Mouse (Mus musculus) common myeloid progenitor, adult 5-6 weeks (primary cell): ENCODE results near the gene Scnn1a. TPM values are rescaled to one million over a fixed set of nuclear protein-coding genes. Genes with fewer than 3 reads are reported as not detected.

Experiments
- ATAC-seq: replicated peaks from 2 replicates; pipeline ENCODE4 v1.8.0; 2016; ENCODE audit warnings: low read depth, mild to moderate bottlenecking, moderate TSS enrichment, inconsistent platforms; ENCODE audit not compliant: poor library complexity, severe bottlenecking
- total RNA-seq: library from RNA; stranded (forward); fragments of 200-1000, 187-1606 nt; gene quantifications from 2 replicates; pipeline ENCODE4 v1.2.3, GENCODE M21; 2017

Scnn1a gene
- total RNA-seq, 1 experiment from 2014 or later, result 0.55 TPM

- no peak for ATAC-seq
Observed at GRCm38 (mm10) chr6:125307091-125307490, 13.4 kb upstream of the Scnn1a start.

- no peak for ATAC-seq
Observed at GRCm38 (mm10) chr6:125308921-125309320, 11.5 kb upstream of the Scnn1a start.

GRCm38 (mm10) chr6:125309406-125309805 lies 11.1 kb upstream of the Scnn1a start:
- ATAC-seq, result no peak

DNA sequence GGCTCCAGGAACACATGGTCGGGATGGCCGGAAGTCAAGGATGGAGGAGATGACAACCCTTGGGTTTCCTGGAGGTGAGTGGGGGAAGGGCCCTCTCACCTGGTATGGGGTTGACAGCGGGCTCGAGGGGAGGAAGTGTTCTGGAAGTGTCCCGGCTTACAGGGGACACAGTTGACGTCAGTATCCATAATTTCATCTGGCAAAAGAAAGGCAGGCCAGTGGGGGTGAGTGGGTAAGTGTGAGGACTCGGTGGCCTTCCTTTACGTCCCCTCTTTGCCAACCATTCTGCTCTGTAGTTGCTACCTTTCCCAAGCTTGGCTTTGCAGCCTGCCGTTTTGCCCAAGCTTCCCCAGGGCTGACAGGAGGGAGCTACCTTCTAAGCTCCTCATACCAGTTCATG lies 8.3 kb upstream of the Scnn1a start:
- no peak for ATAC-seq

DNA sequence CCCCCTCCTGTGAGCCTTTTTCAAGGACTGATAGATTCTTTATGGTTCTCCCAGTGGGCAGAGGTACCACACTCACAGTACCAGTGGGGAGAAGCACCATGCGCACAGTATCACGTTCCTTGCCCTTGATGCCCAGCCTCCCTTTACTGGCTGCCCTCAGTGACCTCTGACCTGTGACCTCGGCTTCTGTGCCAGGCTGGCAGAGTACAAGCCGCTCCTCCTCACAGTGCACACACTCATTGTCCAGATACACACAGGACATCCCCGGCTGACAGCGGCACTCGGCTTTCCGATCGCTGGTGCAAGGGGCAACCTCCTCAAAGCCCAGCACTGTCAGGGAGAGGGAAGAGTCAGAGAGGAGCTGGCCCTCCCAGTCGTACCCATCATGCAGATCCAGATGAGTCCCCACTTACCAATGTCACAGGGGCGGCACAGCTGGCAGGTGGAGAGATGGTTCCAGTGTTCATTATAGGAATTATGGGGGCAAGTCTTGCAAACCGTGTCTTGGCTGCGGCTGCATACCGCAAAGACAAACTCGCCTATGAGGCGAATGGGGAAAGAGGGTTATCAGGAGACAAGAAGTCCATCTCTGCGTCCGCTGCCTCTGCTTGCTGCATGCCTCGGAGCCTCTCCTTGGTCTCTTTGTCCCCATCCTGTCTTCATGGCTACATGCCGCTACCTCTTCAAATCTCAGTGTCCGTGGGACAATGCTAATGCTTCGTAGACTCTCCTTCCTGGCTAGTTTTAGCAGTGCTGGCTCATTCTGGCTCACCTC lies 7.7 kb upstream of the Scnn1a start:
- ATAC-seq, result peak; percentile 18

- ATAC-seq, result peak; percentile 85
Observed at GRCm38 (mm10) chr6:125313546-125314230, 6.8 kb upstream of the Scnn1a start, which contains the start of gene Ltbr. Gene Ltbr, minus strand, starts transcription at chr6:125313885.

DNA sequence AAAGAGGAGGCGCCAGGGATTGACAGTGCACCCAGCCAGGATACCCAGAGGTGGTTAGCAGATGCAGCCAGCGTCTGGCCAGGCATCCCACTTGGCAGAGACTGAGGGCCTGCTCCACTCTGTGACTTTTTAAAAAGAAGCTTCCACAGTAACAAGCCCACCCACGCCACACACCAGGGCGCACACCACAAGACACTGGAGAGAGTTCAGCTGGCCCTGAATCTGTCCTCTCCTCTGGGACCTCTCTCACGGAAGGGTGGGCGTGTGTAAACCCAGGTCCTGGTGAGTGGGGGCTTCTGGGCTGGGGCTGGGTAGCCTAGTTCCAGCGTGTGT lies 6.3 kb upstream of the Scnn1a start:
- no peak for ATAC-seq

- ATAC-seq, result no peak
Observed at GRCm38 (mm10) chr6:125314746-125315145, 5.7 kb upstream of the Scnn1a start.

DNA sequence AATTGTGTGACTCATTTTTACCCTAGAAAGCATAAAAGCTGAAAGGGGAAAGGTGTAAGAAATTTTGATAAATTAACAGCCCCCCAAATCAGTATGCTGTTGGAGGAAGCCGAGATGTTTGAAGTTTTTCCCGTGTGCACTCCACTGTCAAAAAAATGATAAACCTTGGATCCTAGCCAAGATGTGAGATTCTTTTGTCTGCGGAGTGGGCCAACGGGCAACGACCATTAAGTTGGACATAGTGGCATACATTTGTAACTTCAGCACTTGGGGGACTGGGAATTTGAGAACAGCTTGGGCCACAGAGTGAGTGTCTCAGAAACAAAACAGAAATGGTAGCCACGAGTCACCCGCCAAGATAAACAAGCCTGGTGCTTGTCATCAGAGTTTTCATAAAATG lies 3.4 kb upstream of the Scnn1a start:
- no peak for ATAC-seq

DNA sequence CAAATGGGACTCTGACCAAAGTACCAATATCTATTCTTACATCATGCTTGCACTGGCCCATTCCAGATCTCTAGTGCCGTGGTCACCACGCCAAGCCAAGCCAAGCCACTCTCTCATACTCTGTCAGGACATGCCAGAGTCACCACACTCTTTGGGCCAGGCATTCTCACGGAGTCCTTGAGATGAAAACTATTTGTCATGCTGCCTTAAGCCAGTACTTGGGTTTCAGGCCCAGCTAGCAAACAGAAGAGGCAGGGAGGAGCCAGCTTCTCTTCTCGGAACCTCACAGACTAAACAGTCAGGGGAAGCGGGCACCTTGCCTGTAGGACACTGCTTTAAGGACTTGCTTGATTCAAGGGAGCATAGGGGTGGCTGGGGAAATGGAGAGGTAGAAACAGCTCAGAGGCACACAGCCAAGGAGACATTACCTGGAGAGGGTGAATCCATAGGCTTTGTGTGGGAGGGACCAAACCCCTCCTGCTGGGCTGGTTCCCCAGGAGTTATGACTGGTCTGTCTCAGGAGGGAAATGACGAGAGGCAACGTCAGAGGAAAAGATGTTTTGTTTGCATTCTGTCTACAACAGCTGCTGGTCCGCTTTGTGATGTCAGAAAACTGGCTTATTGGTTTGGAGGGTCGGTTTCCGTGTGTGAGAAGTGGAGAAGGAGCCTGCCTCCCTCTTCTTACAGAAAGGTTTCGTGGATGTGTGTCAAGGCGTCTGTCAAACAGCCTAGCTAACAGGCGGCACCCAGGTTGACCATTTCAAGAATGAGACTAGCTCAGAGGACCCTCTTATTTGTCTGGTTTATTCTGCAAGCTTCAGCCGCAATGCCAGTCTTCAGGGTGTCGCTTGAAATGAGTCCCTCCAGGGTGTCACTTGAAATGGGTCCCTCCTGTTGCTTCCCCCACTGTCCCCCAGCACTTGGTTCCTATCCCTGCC lies 1.2 kb upstream of the Scnn1a start:
- no peak for ATAC-seq

DNA sequence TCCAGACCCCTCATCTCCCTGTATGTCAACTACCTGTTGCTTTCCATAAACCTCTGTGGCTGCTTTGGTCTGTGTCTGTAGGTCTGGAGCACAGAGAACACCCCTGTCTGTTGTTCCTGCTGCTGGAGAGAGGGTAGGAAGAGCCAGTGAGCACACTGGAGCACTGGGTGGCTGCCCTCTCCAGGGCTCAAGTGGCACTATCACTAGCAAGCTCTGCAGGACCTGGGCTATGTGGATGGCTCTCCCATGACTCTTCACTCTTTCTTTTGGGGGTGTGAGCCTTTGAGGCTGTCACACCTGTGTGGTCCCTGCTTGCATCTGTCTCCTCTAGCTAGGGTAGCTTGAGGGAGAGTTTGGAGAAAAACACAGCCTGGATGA lies 551 bp upstream of the Scnn1a start:
- ATAC-seq, result no peak

GRCm38 (mm10) chr6:125321114-125321855 lies 826 bp downstream of the Scnn1a start:
- peak; percentile 11; the same call in 1 of the 2 replicates for ATAC-seq

DNA sequence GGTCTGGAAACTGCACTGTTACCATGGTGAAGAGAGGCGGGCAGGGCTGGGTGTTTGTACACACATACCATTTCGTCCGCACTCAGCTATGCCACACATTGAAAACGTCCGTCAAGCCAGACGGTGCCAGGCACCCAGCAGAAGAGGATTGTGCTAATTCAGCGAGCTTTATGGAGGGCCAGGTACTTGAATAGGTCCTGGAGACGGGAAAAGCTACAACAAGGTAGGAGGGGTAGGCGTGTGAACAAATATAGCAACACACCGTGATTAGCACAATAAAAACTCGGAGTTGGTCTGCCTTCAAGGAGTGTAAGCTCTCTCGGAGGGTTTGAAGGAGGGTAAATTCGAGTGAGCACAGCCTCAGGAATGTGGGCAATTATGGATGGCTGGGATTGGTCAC lies 2.3 kb downstream of the Scnn1a start:
- ATAC-seq, result no peak

- no peak for ATAC-seq
Observed at GRCm38 (mm10) chr6:125323547-125323946, 3.1 kb downstream of the Scnn1a start.

DNA sequence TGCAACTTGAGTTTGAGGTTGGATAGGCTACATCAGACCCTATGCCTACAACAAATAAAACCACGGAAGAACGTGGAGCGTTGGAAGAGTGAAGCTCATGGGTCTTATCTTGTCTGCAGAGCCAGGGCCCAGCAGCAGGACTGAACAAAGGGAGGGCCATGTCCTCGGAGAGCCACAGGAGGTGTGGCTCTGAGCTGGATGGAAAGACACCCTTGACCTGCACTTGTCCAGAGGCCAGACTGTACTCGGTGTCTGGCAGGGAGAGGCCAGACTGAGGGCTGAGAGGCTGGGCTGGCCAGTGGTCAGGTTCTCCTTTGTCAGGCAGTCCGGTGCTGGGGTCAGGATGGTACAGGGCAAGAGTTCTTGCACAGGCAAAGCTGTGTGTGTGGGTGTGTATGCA lies 4.9 kb downstream of the Scnn1a start:
- ATAC-seq, result no peak

- 0 out of 2 replicates have a peak, but pooled peaks have one; percentile 35 for ATAC-seq
Observed at GRCm38 (mm10) chr6:125328243-125328642, 7.8 kb downstream of the Scnn1a start.

GRCm38 (mm10) chr6:125330626-125331326 lies 10.3 kb downstream of the Scnn1a start:
- peak; percentile 72 for ATAC-seq

- ATAC-seq, result peak; percentile 69
Observed at GRCm38 (mm10) chr6:125333112-125333899, 12.8 kb downstream of the Scnn1a start.

DNA sequence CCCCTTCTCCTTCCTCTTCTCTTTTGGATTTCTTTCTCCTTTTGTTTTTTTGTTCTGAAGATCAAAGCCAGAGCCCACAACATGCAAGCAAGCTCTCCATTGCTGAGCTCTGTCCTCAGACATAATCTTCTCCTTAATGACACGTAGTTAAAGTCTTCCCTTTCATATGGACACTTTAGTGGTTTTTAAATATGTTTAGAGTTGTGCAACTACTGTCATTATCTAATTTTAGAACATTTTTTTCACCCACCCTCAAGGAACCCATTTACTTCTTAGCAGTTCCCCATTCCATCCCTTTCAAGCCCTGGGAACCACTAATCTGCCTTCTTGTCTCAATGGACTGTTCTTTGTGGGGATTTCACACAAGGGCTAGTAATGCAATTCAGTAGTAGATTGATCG lies 13.9 kb downstream of the Scnn1a start:
- peak; percentile 26 for ATAC-seq
